Mouse (Mus musculus): ENCODE measurements at regions not wholly inside any gene's neighbourhood (a gene's known extent, or its start where the extent isn't known, plus 50 kb on each side); places are given as distances from the start of the nearest gene placed in this dataset.

GRCm38 (mm10) chr1:88943039-88943438 lies 127.2 kb upstream of the Sh3bp4 start:
- TF ChIP-seq CTCF (IDR thresholded peaks at IDR 0.05; ENCODE audit: low read depth, low read length) (no peak), EP300 (IDR thresholded peaks at IDR 0.05; ENCODE audit: insufficient read depth, low read depth, low read length) (no peak), POLR2A (IDR thresholded peaks at IDR 0.05; ENCODE audit: insufficient read depth, low read length) (no peak)

Data from ES-Bruce4 (cell line).